Mouse (Mus musculus): ENCODE results near the gene Exosc5. TPM values are rescaled to one million over a fixed set of nuclear protein-coding genes. Genes with fewer than 3 reads are reported as not detected.

Exosc5 gene
- polyA plus RNA-seq, 1 experiment from 2014 or later: 63.8 TPM

DNA sequence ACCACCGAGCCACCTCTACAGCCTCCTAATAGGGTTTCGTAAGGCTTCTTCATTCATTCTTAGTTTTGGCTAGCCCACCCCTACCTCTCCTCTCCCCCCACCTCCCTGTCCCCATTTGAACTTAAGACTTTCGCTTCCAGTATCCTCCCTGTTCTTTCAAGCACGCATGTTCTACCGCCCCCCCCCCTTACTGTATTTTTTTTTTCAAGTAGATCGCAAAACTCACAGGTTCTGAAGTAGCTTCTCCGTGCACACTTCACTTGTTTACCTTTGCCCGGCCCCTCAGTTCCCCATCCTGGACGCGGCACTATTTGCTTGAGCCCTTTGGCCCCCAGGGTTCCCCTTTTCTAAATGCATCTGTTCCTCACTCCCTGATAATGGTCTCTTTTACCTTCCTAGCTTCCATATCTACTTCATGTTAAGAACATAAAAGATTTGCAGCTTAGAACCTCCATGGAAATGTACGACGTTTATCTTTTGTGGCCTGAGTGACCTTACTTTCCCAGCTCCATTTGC lies 6.7 kb upstream of the Exosc5 start:
- no peaks in the 10 kb centered on the region for H3K27me3 ChIP-seq (ENCODE audit: control insufficient read depth, insufficient read depth, low read length)
- no peak overlapping the region for H3K4me3 ChIP-seq (ENCODE audit: low read depth, low read length)
- no peaks in the 10 kb centered on the region for H3K36me3 ChIP-seq (ENCODE audit: control insufficient read depth, insufficient read depth, low read length)
- no peaks in the 10 kb centered on the region for H3K9me3 ChIP-seq (ENCODE audit: control insufficient read depth, low read length)
- no peaks in the 10 kb centered on the region for H3K4me1 ChIP-seq (replicated peaks; ENCODE audit: control insufficient read depth, insufficient read depth)
- no peak overlapping the region for H3K27ac ChIP-seq (replicated peaks)
- 72% methylated on average over 12 of the region's 12 CpGs for WGBS
- ATAC-seq (ENCODE audit: low FRiP score, low TSS enrichment): no peak
- no peak overlapping the region for H3K9ac ChIP-seq (ENCODE audit: low read length)
- no peak overlapping the region for H3K4me2 ChIP-seq (replicated peaks; ENCODE audit: low read depth)
- DNase-seq (ENCODE audit: low spot score): no peak
- no peak for TF ChIP-seq EP300 (optimal IDR thresholded peaks at IDR 0.05)
- TF ChIP-seq CTCF (IDR thresholded peaks at IDR 0.05; ENCODE audit: low read depth): no peak

DNA sequence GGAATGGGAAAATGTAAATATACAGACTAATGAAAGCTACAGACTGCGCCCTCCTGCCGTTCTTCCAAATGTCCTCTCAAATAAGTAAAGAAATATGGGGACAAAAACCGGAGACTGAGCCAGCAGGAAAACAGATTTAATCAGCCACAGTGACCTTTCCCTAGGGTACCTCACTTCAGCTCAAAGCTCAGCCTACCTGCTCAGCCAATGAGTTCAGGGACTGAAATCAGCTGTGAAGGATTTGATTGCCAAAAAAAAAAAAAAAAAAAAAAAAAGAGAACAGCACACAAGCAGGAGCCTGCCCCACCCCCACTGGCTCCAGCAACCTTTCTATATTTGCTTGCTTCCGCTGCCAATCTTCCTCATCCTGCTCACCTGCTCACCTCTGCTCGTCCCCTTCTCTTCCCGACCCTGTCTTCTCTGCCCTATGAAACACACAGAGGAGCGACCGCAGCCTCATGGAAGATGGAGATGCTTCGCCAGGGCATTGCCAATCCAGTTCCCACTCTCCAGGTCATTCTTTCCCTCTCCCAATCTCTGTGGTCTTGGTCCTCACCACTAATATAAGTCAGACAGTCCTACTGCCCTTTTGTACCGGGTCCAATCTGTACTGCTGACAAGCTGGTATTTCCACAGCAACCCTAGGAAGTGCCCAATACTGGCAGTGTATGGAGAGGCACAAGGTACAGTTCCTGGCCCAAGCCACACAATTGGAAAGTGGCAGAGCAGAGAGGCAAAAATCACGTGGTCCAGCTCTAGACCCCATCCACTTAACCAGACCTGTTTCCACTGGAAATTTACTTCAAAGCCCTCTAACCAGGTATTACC lies 3.1 kb upstream of the Exosc5 start:
- ATAC-seq (ENCODE audit: low FRiP score, low TSS enrichment): no peak
- WGBS: 60% methylated on average over 11 of the region's 11 CpGs
- no peak overlapping the region for H3K4me2 ChIP-seq (replicated peaks; ENCODE audit: low read depth)

DNA sequence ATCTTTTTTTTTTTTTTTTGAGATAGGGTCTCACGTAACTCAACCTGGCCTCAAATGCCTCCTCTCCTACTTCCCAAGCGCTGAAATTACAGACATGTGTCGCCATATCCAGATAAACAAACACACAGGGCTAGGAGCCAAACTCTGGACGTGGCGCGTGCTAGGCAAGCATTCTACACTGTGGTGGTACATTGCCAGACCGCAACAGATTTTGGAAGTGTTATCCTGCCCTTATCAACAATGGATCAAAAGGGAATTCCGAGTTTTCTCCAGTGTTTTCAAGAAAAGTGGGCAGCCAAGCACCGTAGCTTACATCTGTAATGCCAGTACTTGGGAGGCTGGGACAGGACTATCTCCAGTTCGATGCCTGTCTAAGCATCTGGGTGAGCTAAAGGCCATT lies 1.2 kb upstream of the Exosc5 start:
- 24% methylated on average over 10 of the region's 10 CpGs for WGBS
- Histone ChIP-seq H3K4me1 (replicated peaks; ENCODE audit: control insufficient read depth, insufficient read depth) (0 out of 2 replicates have a peak, but pooled peaks cover 2% of the 10 kb centered on the region), H3K9ac (ENCODE audit: low read length) (peak overlapping the region; percentile 56), H3K27ac (replicated peaks) (peak overlapping the region; percentile 45; the same call in 1 of the 2 replicates), H3K36me3 (ENCODE audit: control insufficient read depth, insufficient read depth, low read length) (no peaks in the 10 kb centered on the region), H3K27me3 (ENCODE audit: control insufficient read depth, insufficient read depth, low read length) (no peaks in the 10 kb centered on the region), H3K9me3 (ENCODE audit: control insufficient read depth, low read length) (no peaks in the 10 kb centered on the region), H3K4me3 (ENCODE audit: low read depth, low read length) (peak overlapping the region; percentile 47), H3K4me2 (replicated peaks; ENCODE audit: low read depth) (peak overlapping the region; percentile 64)
- TF ChIP-seq EP300 (optimal IDR thresholded peaks at IDR 0.05) (no peak), CTCF (IDR thresholded peaks at IDR 0.05; ENCODE audit: low read depth) (no peak)
- DNase-seq (ENCODE audit: low spot score) (no peak), ATAC-seq (ENCODE audit: low FRiP score, low TSS enrichment) (no peak)

More for the DNA sequence above, 3.1 kb upstream of the Exosc5 start:
- no peak for TF ChIP-seq CTCF (IDR thresholded peaks at IDR 0.05; ENCODE audit: low read depth)
- TF ChIP-seq EP300 (optimal IDR thresholded peaks at IDR 0.05): no peak
- H3K4me3 ChIP-seq (ENCODE audit: low read depth, low read length): no peak overlapping the region
- no peak overlapping the region for H3K27ac ChIP-seq (replicated peaks)
- peak; percentile 54 for DNase-seq (ENCODE audit: low spot score)
- H3K36me3 ChIP-seq (ENCODE audit: control insufficient read depth, insufficient read depth, low read length): no peaks in the 10 kb centered on the region
- H3K27me3 ChIP-seq (ENCODE audit: control insufficient read depth, insufficient read depth, low read length): no peaks in the 10 kb centered on the region
- no peaks in the 10 kb centered on the region for H3K9me3 ChIP-seq (ENCODE audit: control insufficient read depth, low read length)
- H3K9ac ChIP-seq (ENCODE audit: low read length): no peak overlapping the region
- H3K4me1 ChIP-seq (replicated peaks; ENCODE audit: control insufficient read depth, insufficient read depth): 0 out of 2 replicates have a peak, but pooled peaks cover 2% of the 10 kb centered on the region

DNA sequence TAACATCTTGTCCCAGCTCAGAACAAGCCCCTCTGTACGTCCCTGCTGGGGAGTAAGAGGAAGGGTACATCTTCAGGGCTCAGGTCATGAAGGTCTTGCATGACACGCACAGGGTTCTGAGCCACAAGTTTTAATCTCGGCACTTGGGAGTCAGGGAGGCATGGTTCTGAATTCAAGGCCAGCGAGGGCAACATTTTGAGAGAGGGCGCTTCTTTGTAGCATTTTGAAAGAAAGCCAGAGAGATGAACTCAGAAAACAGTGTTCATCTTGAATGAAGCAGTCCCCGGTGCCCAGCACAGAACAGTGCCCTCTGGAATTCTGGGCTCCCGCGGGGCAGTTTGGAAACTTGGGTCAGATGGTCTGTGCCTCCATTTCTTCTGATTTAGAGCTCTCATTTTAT lies 7.4 kb downstream of the Exosc5 start:
- DNase-seq (ENCODE audit: low spot score) (no peak), ATAC-seq (ENCODE audit: low FRiP score, low TSS enrichment) (no peak)
- Histone ChIP-seq H3K9ac (ENCODE audit: low read length) (no peak overlapping the region), H3K4me1 (replicated peaks; ENCODE audit: control insufficient read depth, insufficient read depth) (no peaks in the 10 kb centered on the region), H3K27ac (replicated peaks) (no peak overlapping the region), H3K4me3 (ENCODE audit: low read depth, low read length) (no peak overlapping the region), H3K36me3 (ENCODE audit: control insufficient read depth, insufficient read depth, low read length) (0 out of 2 replicates have a peak, but pooled peaks cover 5% of the 10 kb centered on the region), H3K27me3 (ENCODE audit: control insufficient read depth, insufficient read depth, low read length) (no peaks in the 10 kb centered on the region), H3K4me2 (replicated peaks; ENCODE audit: low read depth) (no peak overlapping the region), H3K9me3 (ENCODE audit: control insufficient read depth, low read length) (no peaks in the 10 kb centered on the region)
- TF ChIP-seq CTCF (IDR thresholded peaks at IDR 0.05; ENCODE audit: low read depth) (no peak), EP300 (optimal IDR thresholded peaks at IDR 0.05) (no peak)
- WGBS: 93% methylated on average over 8 of the region's 8 CpGs

DNA sequence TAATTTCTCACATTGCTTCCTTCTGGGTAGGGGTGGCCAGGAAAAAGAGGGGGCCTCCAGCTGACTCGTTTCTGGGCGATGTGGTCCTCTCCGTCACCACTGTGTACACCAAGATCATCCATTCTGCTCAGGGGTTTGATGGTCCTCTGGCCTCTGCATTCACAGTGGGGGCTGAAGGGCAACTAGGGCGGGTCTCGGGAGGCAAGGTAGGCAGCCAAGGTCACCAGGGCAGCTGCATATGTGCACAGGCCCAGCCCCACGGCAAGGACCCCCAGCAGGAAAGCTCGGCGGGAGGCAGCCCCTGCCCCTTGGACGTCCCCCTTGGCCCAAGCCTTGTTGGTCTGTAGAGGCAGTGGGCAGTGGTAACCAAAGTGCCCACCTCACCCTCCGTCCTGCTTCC lies 10.2 kb downstream of the Exosc5 start:
- Histone ChIP-seq H3K4me1 (replicated peaks; ENCODE audit: control insufficient read depth, insufficient read depth) (no peaks in the 10 kb centered on the region), H3K9ac (ENCODE audit: low read length) (no peak overlapping the region), H3K27me3 (ENCODE audit: control insufficient read depth, insufficient read depth, low read length) (no peaks in the 10 kb centered on the region), H3K9me3 (ENCODE audit: control insufficient read depth, low read length) (no peaks in the 10 kb centered on the region), H3K27ac (replicated peaks) (no peak overlapping the region), H3K4me2 (replicated peaks; ENCODE audit: low read depth) (no peak overlapping the region), H3K4me3 (ENCODE audit: low read depth, low read length) (no peak overlapping the region), H3K36me3 (ENCODE audit: control insufficient read depth, insufficient read depth, low read length) (0 out of 2 replicates have a peak, but pooled peaks cover 5% of the 10 kb centered on the region)
- DNase-seq (ENCODE audit: low spot score) (no peak), ATAC-seq (ENCODE audit: low FRiP score, low TSS enrichment) (no peak)
- TF ChIP-seq EP300 (optimal IDR thresholded peaks at IDR 0.05) (no peak), CTCF (IDR thresholded peaks at IDR 0.05; ENCODE audit: low read depth) (no peak)
- 85% methylated on average over 10 of the region's 10 CpGs for WGBS

DNA sequence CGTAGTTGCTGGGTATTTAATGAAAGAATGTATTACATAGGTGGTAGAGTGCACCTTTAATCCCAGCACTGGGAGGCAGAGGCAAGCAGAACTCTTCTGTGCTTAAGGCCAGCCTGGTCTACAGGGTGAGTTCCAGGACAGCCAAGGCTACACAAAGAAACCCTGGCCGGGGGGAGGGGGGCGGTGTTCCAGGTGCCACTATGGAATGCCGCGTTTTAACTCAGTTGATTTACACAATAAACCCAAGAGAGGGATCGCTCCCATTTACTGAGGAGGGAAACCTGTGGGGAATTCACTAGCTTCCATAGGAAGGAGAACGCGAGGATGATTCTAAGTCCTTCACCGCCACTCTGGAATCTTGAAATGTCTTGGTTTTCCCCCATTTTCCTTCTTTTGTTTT lies 10.7 kb downstream of the Exosc5 start:
- WGBS: 76% methylated on average over 9 of the region's 9 CpGs
- DNase-seq (ENCODE audit: low spot score): no peak
- no peak for TF ChIP-seq EP300 (optimal IDR thresholded peaks at IDR 0.05)
- no peak for TF ChIP-seq CTCF (IDR thresholded peaks at IDR 0.05; ENCODE audit: low read depth)

More for the DNA sequence above, 10.7 kb downstream of the Exosc5 start:
- Histone ChIP-seq H3K4me2 (replicated peaks; ENCODE audit: low read depth) (no peak overlapping the region), H3K36me3 (ENCODE audit: control insufficient read depth, insufficient read depth, low read length) (0 out of 2 replicates have a peak, but pooled peaks cover 5% of the 10 kb centered on the region), H3K4me3 (ENCODE audit: low read depth, low read length) (no peak overlapping the region), H3K9ac (ENCODE audit: low read length) (no peak overlapping the region), H3K9me3 (ENCODE audit: control insufficient read depth, low read length) (no peaks in the 10 kb centered on the region), H3K27ac (replicated peaks) (no peak overlapping the region), H3K4me1 (replicated peaks; ENCODE audit: control insufficient read depth, insufficient read depth) (no peaks in the 10 kb centered on the region), H3K27me3 (ENCODE audit: control insufficient read depth, insufficient read depth, low read length) (no peaks in the 10 kb centered on the region)
- ATAC-seq (ENCODE audit: low FRiP score, low TSS enrichment): no peak
